Mouse (Mus musculus) liver, postnatal 0 days (tissue): Measurements from ENCODE around the gene Tmem151b. TPM values are rescaled to one million over a fixed set of nuclear protein-coding genes. Genes with fewer than 3 reads are reported as not detected.

Experiments
- ATAC-seq: fragments of 200-750 bp; cut with Nextera tagmentation; 2 replicates; pipeline ENCODE4 v1.8.0; 2017; ENCODE audit warnings: mild to moderate bottlenecking, moderate library complexity
- DNase-seq: peaks from one replicate; pipeline ENCODE4 v3.0.0-alpha.2; 2016
- H3K27ac ChIP-seq: fragments of 300-500 bp; sonication (generic); 2 replicates; pipeline ENCODE4 v1.5.1; 2014; ENCODE audit warnings: antibody characterized with exemption, moderate library complexity, mild to moderate bottlenecking, low read depth
- H3K27me3 ChIP-seq: fragments of 300-500 bp; sonication (generic); 2 replicates; pipeline ENCODE4 v1.6.1; 2014; ENCODE audit warnings: low read length, control low read depth, mixed read lengths; ENCODE audit not compliant: insufficient read depth
- H3K36me3 ChIP-seq: fragments of 300-500 bp; sonication (generic); replicated peaks from 2 replicates; pipeline ENCODE4 v1.6.1; 2014; ENCODE audit warnings: mild to moderate bottlenecking, control low read depth, low read length, moderate library complexity, mixed read lengths; ENCODE audit not compliant: insufficient read depth
- H3K4me1 ChIP-seq: fragments of 300-500 bp; sonication (generic); 2 replicates; pipeline ENCODE4 v1.6.1; 2014; ENCODE audit warnings: antibody characterized with exemption, mild to moderate bottlenecking, control low read depth; ENCODE audit not compliant: insufficient read depth
- H3K4me2 ChIP-seq: fragments of 300-500 bp; sonication (generic); 2 replicates; pipeline ENCODE4 v1.6.1; 2014; ENCODE audit warnings: low read depth, mild to moderate bottlenecking, low read length, moderate library complexity, mixed read lengths
- H3K4me3 ChIP-seq: fragments of 300-500 bp; sonication (generic); 2 replicates; pipeline ENCODE4 v1.5.1; 2014; ENCODE audit warnings: low read depth, low read length
- H3K9ac ChIP-seq: fragments of 300-500 bp; sonication (generic); replicated peaks from 2 replicates; pipeline ENCODE4 v1.6.1; 2014; ENCODE audit warnings: mild to moderate bottlenecking, moderate library complexity
- H3K9me3 ChIP-seq: fragments of 300-500 bp; sonication (generic); 2 replicates; pipeline ENCODE4 v1.6.1; 2016; ENCODE audit warnings: mild to moderate bottlenecking, control low read depth, low read length, mixed read lengths
- CTCF ChIP-seq: sonication (generic); IDR thresholded peaks from 2 replicates; pipeline ENCODE4 v1.5.1; 2016; ENCODE audit warnings: antibody characterized with exemption, low read depth
- EP300 ChIP-seq: IDR thresholded peaks from 2 replicates; pipeline ENCODE4 v1.6.1; 2016; ENCODE audit warnings: antibody characterized with exemption, low read depth, mild to moderate bottlenecking
- WGBS: fragments of 180-500 bp; shearing (Covaris S2); extraction: QIAGEN DNeasy Blood & Tissue Kit; methylation state at CpG from one replicate; pipeline ENCODE4 v1.1.7; 2014; ENCODE audit not compliant: insufficient replicate concordance; 5-methylcytosine and 5-hydroxymethylcytosine counted together
- polyA plus RNA-seq: library from polyadenylated mRNA; unstranded; fragments of >200 nt; fragmentation: Nextera tagmentation; extraction: Ambion mirVana; gene quantifications from 2 replicates; pipeline ENCODE4 v1.2.1, GENCODE M21; 2015

Gene Tmem151b
- polyA plus RNA-seq, 1 experiment from 2014 or later: 0.19 TPM

GRCm38 (mm10) chr17:45580958-45581477 lies 31.5 kb upstream of the Tmem151b start:
- Histone ChIP-seq H3K9me3 (no peaks in the 10 kb centered on the region), H3K9ac (no peak overlapping the region), H3K4me2 (no peak overlapping the region), H3K4me3 (no peak overlapping the region), H3K4me1 (peaks cover 44% of the 10 kb centered on the region), H3K36me3 (peaks cover 7% of the 10 kb centered on the region), H3K27me3 (no peaks in the 10 kb centered on the region), H3K27ac (peak overlapping the region; percentile 64)
- ATAC-seq (peak; percentile 30), DNase-seq (no peak)
- WGBS: 39% methylated on average over 12 of the region's 12 CpGs
- no peak for TF ChIP-seq CTCF
- no peak for TF ChIP-seq EP300

DNA sequence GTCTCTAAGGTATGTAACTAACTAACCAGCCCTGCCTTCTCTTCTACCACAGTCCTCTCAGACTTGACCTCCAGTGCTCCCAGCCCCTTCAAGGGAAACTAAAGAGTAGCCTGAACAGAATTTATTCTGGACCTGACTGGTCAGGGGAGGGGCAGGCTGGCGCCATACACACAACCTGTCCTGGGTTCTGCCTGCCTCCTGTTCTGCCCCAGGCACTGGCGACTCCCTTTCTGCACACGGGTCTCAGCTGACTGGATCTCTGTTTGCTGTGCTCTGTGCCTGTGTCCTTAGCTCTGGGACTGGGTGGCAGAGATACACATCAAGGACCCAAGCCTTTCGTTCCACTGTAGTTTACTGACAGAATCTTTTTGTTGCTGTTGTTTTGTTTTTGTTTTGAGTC lies 30.1 kb upstream of the Tmem151b start:
- Histone ChIP-seq H3K27ac (no peak overlapping the region), H3K4me3 (no peak overlapping the region), H3K27me3 (no peaks in the 10 kb centered on the region), H3K36me3 (no peaks in the 10 kb centered on the region; the same call in 1 of the 2 replicates), H3K9ac (no peak overlapping the region), H3K4me2 (no peak overlapping the region), H3K4me1 (peaks cover 38% of the 10 kb centered on the region), H3K9me3 (no peaks in the 10 kb centered on the region)
- DNase-seq (no peak), ATAC-seq (no peak)
- TF ChIP-seq EP300 (no peak), CTCF (no peak)
- WGBS: 72% methylated on average over 4 of the region's 4 CpGs

DNA sequence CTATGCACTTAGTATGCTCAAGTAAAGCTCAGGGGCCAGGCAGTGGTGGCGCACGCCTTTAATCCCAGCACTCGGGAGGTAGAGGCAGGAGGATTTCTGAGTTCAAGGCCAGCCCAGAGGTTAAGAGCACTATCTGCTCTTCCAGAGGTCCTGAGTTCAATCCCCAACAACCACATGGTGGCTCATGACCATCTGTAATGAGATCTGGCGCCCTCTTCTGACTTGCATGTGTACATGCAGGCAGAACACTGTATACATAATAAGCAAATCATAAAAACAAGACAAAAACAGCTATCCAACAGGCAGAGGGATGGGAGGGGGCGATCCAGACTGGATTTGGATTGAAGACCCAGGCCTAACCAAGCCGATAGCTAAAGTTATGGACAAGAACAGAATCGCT lies 29.4 kb upstream of the Tmem151b start:
- no peak overlapping the region for H3K27ac ChIP-seq
- no peak for ATAC-seq
- 67% methylated on average over 7 of the region's 7 CpGs for WGBS

DNA sequence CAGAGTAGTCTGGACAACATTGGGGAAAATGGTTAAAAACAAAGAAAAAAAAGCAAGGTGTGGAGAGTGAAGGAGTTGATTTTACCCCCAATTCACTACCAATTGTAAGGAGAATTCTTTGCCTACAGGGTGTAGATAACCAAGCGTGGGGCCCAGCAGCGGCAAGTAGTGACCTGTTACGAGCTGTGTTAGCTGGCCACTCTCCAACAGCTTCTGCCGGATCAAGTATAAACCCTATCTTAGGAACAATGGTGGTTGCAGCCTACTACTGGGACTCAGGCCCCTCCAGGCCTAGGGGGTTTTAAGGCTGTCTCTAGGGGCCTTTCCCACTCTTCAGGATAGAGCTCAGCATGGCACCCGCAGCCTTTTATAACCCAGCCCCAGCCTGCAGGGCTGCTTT lies 28.8 kb upstream of the Tmem151b start:
- H3K27ac ChIP-seq: 0 out of 2 replicates have a peak overlapping the region, but pooled peaks have one; percentile 8
- no peak for DNase-seq

More for the DNA sequence above, 29.4 kb upstream of the Tmem151b start:
- peaks cover 35% of the 10 kb centered on the region for H3K4me1 ChIP-seq
- no peaks in the 10 kb centered on the region for H3K9me3 ChIP-seq
- H3K27me3 ChIP-seq: no peaks in the 10 kb centered on the region
- TF ChIP-seq EP300 (no peak), CTCF (peak; percentile 84)
- H3K9ac ChIP-seq: no peak overlapping the region
- no peak for DNase-seq
- no peak overlapping the region for H3K4me2 ChIP-seq
- no peak overlapping the region for H3K4me3 ChIP-seq
- H3K36me3 ChIP-seq: no peaks in the 10 kb centered on the region

GRCm38 (mm10) chr17:45575123-45575897 lies 25.8 kb upstream of the Tmem151b start:
- peak overlapping the region; percentile 98; the same call in 1 of the 2 replicates for H3K4me2 ChIP-seq

More for the DNA sequence above, 28.8 kb upstream of the Tmem151b start:
- WGBS: 58% methylated on average over 5 of the region's 5 CpGs
- H3K4me3 ChIP-seq: no peak overlapping the region
- ATAC-seq: no peak
- H3K27me3 ChIP-seq: no peaks in the 10 kb centered on the region
- no peak overlapping the region for H3K4me2 ChIP-seq
- peaks cover 29% of the 10 kb centered on the region for H3K4me1 ChIP-seq
- H3K36me3 ChIP-seq: no peaks in the 10 kb centered on the region
- TF ChIP-seq CTCF (no peak), EP300 (no peak)
- H3K9me3 ChIP-seq: no peaks in the 10 kb centered on the region
- H3K9ac ChIP-seq: no peak overlapping the region

DNA sequence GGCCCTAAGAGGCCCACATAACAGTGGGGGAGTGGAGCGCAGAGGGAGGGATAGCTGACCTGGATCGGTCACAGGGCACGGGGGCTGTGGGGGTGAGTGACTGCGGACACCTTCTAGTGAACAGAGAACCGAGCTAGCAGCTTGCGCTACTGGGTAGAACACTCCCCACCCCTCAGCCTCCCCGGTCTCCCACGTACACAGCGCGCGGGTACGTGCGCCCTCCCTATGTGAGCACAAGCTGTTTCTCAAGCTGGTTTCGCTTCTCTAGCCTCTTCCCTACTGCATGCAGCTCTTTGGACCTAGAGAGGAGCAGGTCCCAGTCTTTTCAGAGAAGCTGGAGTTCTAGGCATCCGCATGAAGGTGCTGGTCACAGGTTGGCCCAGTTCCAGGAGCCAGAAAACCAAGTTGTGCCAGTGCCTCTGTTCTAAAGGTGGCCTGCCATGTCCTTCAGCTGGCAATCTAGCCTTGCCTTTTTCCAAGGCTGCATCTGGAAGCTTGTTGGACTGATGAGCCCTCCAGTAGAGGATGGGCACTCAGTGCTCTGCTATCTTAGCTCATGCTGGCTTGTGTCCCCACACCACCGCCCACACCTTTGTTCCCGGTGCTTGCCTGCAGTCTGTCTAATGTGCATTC lies 24.8 kb upstream of the Tmem151b start:
- H3K4me3 ChIP-seq: peak overlapping the region; percentile 100
- H3K9ac ChIP-seq: peak overlapping the region; percentile 98
- H3K27ac ChIP-seq: peak overlapping the region; percentile 96
- H3K4me1 ChIP-seq: peaks cover 20% of the 10 kb centered on the region
- 3% methylated on average over 17 of the region's 17 CpGs for WGBS
- no peaks in the 10 kb centered on the region for H3K27me3 ChIP-seq
- peak; percentile 32 for ATAC-seq
- peak; percentile 68 for DNase-seq
- TF ChIP-seq EP300 (no peak), CTCF (no peak)
- peak overlapping the region; percentile 98 for H3K4me2 ChIP-seq
- H3K36me3 ChIP-seq: peaks cover 25% of the 10 kb centered on the region
- H3K9me3 ChIP-seq: no peaks in the 10 kb centered on the region

More at GRCm38 (mm10) chr17:45575123-45575897, 25.8 kb upstream of the Tmem151b start:
- Histone ChIP-seq H3K27me3 (no peaks in the 10 kb centered on the region), H3K4me1 (peaks cover 18% of the 10 kb centered on the region), H3K9me3 (no peaks in the 10 kb centered on the region), H3K4me3 (no peak overlapping the region), H3K36me3 (peaks cover 15% of the 10 kb centered on the region), H3K27ac (peak overlapping the region; percentile 96), H3K9ac (no peak overlapping the region; the same call in 1 of the 2 replicates)
- TF ChIP-seq CTCF (no peak), EP300 (no peak)
- ATAC-seq (no peak), DNase-seq (no peak)
- whole genome bisulfite sequencing: 95% methylated on average over 8 of the region's 8 CpGs
